Mouse (Mus musculus): Measurements from ENCODE around the gene Ptprt.

DNA sequence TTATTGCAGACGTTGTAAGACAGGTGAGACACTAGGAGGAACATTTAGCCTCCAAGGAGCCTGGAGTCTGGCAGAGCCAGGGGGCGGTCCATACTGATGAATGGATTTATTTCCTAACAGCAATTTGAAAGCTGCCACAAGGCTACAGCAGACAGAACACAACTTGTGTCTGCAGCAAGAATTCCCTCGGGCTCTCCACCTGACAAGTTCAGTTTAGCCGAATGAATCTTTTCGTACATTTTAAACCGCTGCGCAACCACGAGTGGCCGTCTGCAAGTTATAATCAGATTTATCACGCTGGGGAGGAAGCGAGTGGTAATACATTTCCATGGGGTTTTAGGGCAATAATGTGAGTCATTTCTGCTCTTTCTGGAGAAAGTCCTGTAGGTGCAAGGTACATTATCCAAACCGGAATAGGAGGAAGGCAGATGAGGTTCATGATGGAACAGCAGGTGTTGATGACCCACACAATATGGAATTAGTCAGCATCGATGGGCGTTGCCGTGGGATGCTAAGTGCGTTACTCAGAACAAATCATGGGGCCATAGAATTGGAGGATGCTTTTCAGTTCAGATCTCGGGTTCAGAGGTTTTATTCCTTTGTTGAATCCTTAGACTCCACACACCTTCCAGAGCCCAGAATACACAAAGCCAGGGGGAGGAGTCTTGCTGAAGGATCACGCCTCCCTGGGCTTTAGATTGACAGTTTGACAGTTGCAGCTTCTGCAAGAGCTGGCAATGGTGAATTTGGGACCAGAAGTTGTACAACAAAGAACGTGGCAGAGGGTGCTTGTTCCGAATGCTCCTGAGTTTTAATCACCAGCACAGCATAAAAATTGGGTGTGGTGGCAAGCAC is 478.1 kb downstream of the Ptprt start:
- no peak for TF ChIP-seq CTCF (IDR thresholded peaks at IDR 0.05; ENCODE audit: extremely low read depth, insufficient read length, insufficient replicate concordance, low read depth, low read length)
- no peak for TF ChIP-seq POLR2A (IDR thresholded peaks at IDR 0.05; ENCODE audit: low read depth, low read length)
